Mouse (Mus musculus) spleen, adult 2 months (tissue): ENCODE results near the gene Mre11a.

Experiments
- CTCF ChIP-seq: fragments of 200-500 bp; IDR thresholded peaks from 2 replicates; pipeline ENCODE4 v1.5.1; 2011; ENCODE audit warnings: mild to moderate bottlenecking, inconsistent platforms; ENCODE audit not compliant: insufficient read depth, insufficient read length, insufficient replicate concordance; ENCODE audit errors: extremely low read depth
- POLR2A ChIP-seq: fragments of 200-500 bp; IDR thresholded peaks from 2 replicates; pipeline ENCODE4 v1.6.1; 2011; ENCODE audit warnings: low read depth, low read length, inconsistent platforms

GRCm38 (mm10) chr9:14848267-14848935 lies 63.9 kb downstream of the Mre11a start:
- TF ChIP-seq POLR2A (no peak), CTCF (no peak)
